In the genomic region with DNA sequence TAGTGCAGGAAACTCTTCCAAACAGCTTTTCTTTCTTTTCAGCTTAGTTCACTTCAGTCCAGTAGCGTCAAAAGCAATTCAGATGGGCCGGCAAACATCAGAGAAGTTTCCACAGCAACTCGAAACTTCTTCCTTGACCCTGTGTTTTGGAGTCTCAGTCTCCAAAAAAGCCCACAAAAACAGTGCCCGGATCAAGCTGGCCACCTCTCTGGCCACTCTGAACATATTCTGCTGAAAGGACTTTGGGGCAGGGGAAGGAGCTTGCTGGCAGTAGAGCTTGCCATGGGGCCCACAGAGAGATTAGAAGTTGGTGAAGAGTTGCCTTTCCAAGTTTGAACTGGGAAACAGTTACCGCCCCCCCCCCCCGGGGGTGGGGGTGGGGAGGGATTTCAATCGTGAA, we compare ENCODE assay signal across 24 mouse cellular contexts. TPM values are rescaled to one million over a fixed set of nuclear protein-coding genes. Genes with fewer than 3 reads are reported as not detected.
DNase-seq lines count a peak whose midpoint lies in the region; ATAC-seq and TF ChIP-seq lines count a peak whose summit lies in the region.
"Had no signal": no experiment of that assay in that cellular context is flagged by ENCODE, and none has a peak within 500 bp of the region (broad histone marks: within the 10 kb centered on the region; RNA-seq: fewer than 3 reads in every experiment).

No protein-coding gene starts in this region.

- WGBS in kidney, postnatal 0 days: 37% methylated on average over 7 of the region's 7 CpGs
- WGBS in stomach, postnatal 0 days: 46% methylated on average over 7 of the region's 7 CpGs

- dilution Hi-C loops in CH12.LX (cut with MboI; ENCODE audit: extremely low pct_ligation_motif_present, extremely low pct_unique_long_range_greater_than_20kb, low sequenced_read_pairs): no loop called here

- 0 out of 2 replicates have a peak, but pooled peaks cover 6% of the 10 kb centered on the region for H3K27me3 ChIP-seq in kidney, postnatal 0 days (ENCODE audit: insufficient read depth, low read length)
- H3K27me3 ChIP-seq in CH12.LX (replicated peaks): no peaks in the 10 kb centered on the region
- peaks cover 4% of the 10 kb centered on the region; the same call in 1 of the 2 replicates for H3K27me3 ChIP-seq in stomach, postnatal 0 days (ENCODE audit: control insufficient read depth, insufficient read depth, low read length)

- no peaks in the 10 kb centered on the region for H3K36me3 ChIP-seq in kidney, postnatal 0 days (ENCODE audit: insufficient read depth, low read length)
- H3K36me3 ChIP-seq in CH12.LX (replicated peaks in 1 of 2; ENCODE audit: control insufficient read depth in 1 of 2, insufficient read depth in 1 of 2, low read length in 1 of 2): no peaks in the 10 kb centered on the region
- no peaks in the 10 kb centered on the region for H3K36me3 ChIP-seq in stomach, postnatal 0 days (ENCODE audit: control insufficient read depth, insufficient read depth, low read length)
- H3K36me3 ChIP-seq: forebrain, embryonic 10.5 days; heart, embryonic 12.5 days; hindbrain, embryonic 10.5 days; limb, embryonic 12.5 days; stomach, embryonic 15.5 days had no signal

- TF ChIP-seq CTCF in kidney, postnatal 0 days (IDR thresholded peaks at IDR 0.05; ENCODE audit: low read depth): no peak
- TF ChIP-seq CTCF in CH12.LX (conservative IDR thresholded peaks at IDR 0.05 in 1 of 2, IDR thresholded peaks at IDR 0.05 in 1 of 2; ENCODE audit: low read depth in 2 of 2, low read length in 2 of 2): no peak
- TF ChIP-seq CTCF in stomach, postnatal 0 days (IDR thresholded peaks at IDR 0.05; ENCODE audit: low read depth): no peak

- DNase-seq in cerebellum, adult 9-10 months: peak; percentile 38
- DNase-seq in cerebellum, postnatal 4 days (ENCODE audit: low spot score in 2 of 2): no peak
- DNase-seq in kidney, postnatal 0 days (ENCODE audit: low spot score): no peak
- DNase-seq in kidney, postnatal 4 days: no peak
- peak; percentile 37 to 52 for DNase-seq in left cerebral cortex, postnatal 14 days (ENCODE audit: low spot score in 2 of 2)
- DNase-seq in left cerebral cortex, adult 11 months (ENCODE audit: low spot score): no peak
- DNase-seq in CH12.LX (ENCODE audit: extremely low read depth): no peak
- no peak for DNase-seq in stomach, postnatal 0 days (ENCODE audit: low spot score)

- H3K27ac ChIP-seq in kidney, postnatal 0 days: 0 out of 2 replicates have a peak overlapping the region, but pooled peaks have one; percentile 1
- no peak overlapping the region for H3K27ac ChIP-seq in CH12.LX (ENCODE audit: insufficient read depth, low read depth)
- no peak overlapping the region for H3K27ac ChIP-seq in stomach, postnatal 0 days (replicated peaks)
- H3K27ac ChIP-seq: forebrain, embryonic 10.5 days; hindbrain, embryonic 10.5 days; limb, embryonic 12.5 days; macrophage; stomach, embryonic 15.5 days had no signal

- H3K4me2 ChIP-seq in kidney, postnatal 0 days (ENCODE audit: low read length): no peak overlapping the region
- peak overlapping the region; percentile 1; the same call in 1 of the 2 replicates for H3K4me2 ChIP-seq in CH12.LX (ENCODE audit: insufficient read depth, low read depth, poor library complexity, severe bottlenecking)
- H3K4me2 ChIP-seq in stomach, postnatal 0 days (replicated peaks; ENCODE audit: low read depth): no peak overlapping the region
- H3K4me2 ChIP-seq: heart, embryonic 12.5 days; limb, embryonic 12.5 days; liver, embryonic 11.5 days; stomach, embryonic 15.5 days had no signal

- in situ Hi-C loops in CH12.LX (cut with MboI; ENCODE audit: low pct_ligation_motif_present, low pct_unique_long_range_greater_than_20kb, low sequenced_read_pairs): loop anchor here (10.0 to 25.0 kb wide), 2 partner anchors 219 to 502 kb away; a partner anchor contains a TSS

- intact Hi-C loops in left cerebral cortex, postnatal 14 days (cut with DNase I): no loop called here

- no peaks in the 10 kb centered on the region for H3K79me2 ChIP-seq in CH12.LX (replicated peaks; ENCODE audit: control insufficient read depth, extremely low read depth, insufficient read depth, poor library complexity, severe bottlenecking)

- H3K9ac ChIP-seq in kidney, postnatal 0 days (ENCODE audit: low read depth, low read length): no peak overlapping the region
- H3K9ac ChIP-seq in CH12.LX (ENCODE audit: insufficient read depth, low read depth): no peak overlapping the region
- H3K9ac ChIP-seq in stomach, postnatal 0 days (ENCODE audit: low read length): no peak overlapping the region
- H3K9ac ChIP-seq: heart, embryonic 12.5 days; limb, embryonic 12.5 days; liver, postnatal 0 days; stomach, embryonic 15.5 days had no signal

- TF ChIP-seq POLR2A in CH12.LX (IDR thresholded peaks at IDR 0.05; ENCODE audit: low read depth, low read length): no peak

- H3K4me3 ChIP-seq in kidney, postnatal 0 days (replicated peaks; ENCODE audit: low read depth, low read length): no peak overlapping the region
- H3K4me3 ChIP-seq in CH12.LX (replicated peaks in 1 of 3; ENCODE audit: low read depth in 2 of 3, low read length in 2 of 3, poor library complexity in 1 of 3): no peak overlapping the region
- H3K4me3 ChIP-seq in stomach, postnatal 0 days (ENCODE audit: low read depth, low read length): no peak overlapping the region
- H3K4me3 ChIP-seq: forebrain, embryonic 10.5 days; heart, embryonic 12.5 days; hindbrain, embryonic 10.5 days; left cerebral cortex, adult 2 months; limb, embryonic 12.5 days; stomach, embryonic 15.5 days had no signal

- H3K4me1 ChIP-seq in kidney, postnatal 0 days (replicated peaks; ENCODE audit: insufficient read depth, low read length): peaks cover 10% of the 10 kb centered on the region
- peaks cover 0 to 4% of the 10 kb centered on the region in 2 experiments; a peak in 1 of 4 replicates for H3K4me1 ChIP-seq in CH12.LX (ENCODE audit: control insufficient read depth in 1 of 2, insufficient read depth in 2 of 2)
- no peaks in the 10 kb centered on the region for H3K4me1 ChIP-seq in stomach, postnatal 0 days (replicated peaks; ENCODE audit: control insufficient read depth, insufficient read depth)

- TF ChIP-seq RAD21 in CH12.LX (IDR thresholded peaks at IDR 0.05; ENCODE audit: low read depth, low read length): no peak

- no peak for ATAC-seq in kidney, postnatal 0 days (replicated peaks; ENCODE audit: low FRiP score, low read depth)
- no peak for ATAC-seq in stomach, postnatal 0 days (ENCODE audit: low FRiP score, low TSS enrichment)
- ATAC-seq: intestine, postnatal 0 days; lung, postnatal 0 days had no signal

- no peak for TF ChIP-seq EP300 in CH12.LX (IDR thresholded peaks at IDR 0.05; ENCODE audit: low read length)
- TF ChIP-seq EP300 in stomach, postnatal 0 days (optimal IDR thresholded peaks at IDR 0.05): no peak

- no peaks in the 10 kb centered on the region for H3K9me3 ChIP-seq in kidney, postnatal 0 days (replicated peaks; ENCODE audit: low read length)
- H3K9me3 ChIP-seq in CH12.LX (replicated peaks; ENCODE audit: low read length): no peaks in the 10 kb centered on the region
- no peaks in the 10 kb centered on the region for H3K9me3 ChIP-seq in stomach, postnatal 0 days (ENCODE audit: control insufficient read depth, low read length)
- H3K9me3 ChIP-seq: forebrain, embryonic 10.5 days; heart, embryonic 12.5 days; hindbrain, embryonic 10.5 days; limb, embryonic 12.5 days; stomach, embryonic 15.5 days had no signal

TF ChIP-seq in CH12.LX, 34 proteins besides CTCF, POLR2A, EP300 and RAD21:
- TF ChIP-seq HCFC1 (IDR thresholded peaks at IDR 0.05; ENCODE audit: low read depth, low read length) (no peak), TBP (conservative IDR thresholded peaks at IDR 0.05; ENCODE audit: low read depth, low read length) (no peak), ETS1 (conservative IDR thresholded peaks at IDR 0.05; ENCODE audit: low read depth, low read length) (no peak), JUN (IDR thresholded peaks at IDR 0.05; ENCODE audit: insufficient read depth, low read depth, low read length) (no peak), UBTF (IDR thresholded peaks at IDR 0.05; ENCODE audit: low read depth, low read length) (no peak)

RNA-seq across cellular contexts. Expression of a gene that starts 3.9 kb away (rescaled TPM):
- 8.0 and 8.2 TPM in 2 replicates for polyA plus RNA-seq in kidney, postnatal 0 days (2015; fragmentation: Nextera tagmentation; extraction: Ambion mirVana)
- 100 to 1,000 TPM; 139 to 201 TPM for total RNA-seq in left cerebral cortex, postnatal 14 days (2021)
- total RNA-seq in CH12.LX (2012; rRNA removed): not detected in 2 replicates
- not detected in 2 replicates for total RNA-seq in CH12.LX (2014; rRNA removed)
- polyA plus RNA-seq in CH12.LX (2012; ENCODE audit: insufficient read length, low read depth): not detected in 2 replicates
- 0.31 and 0.36 TPM in 2 replicates for polyA plus RNA-seq in stomach, postnatal 0 days (2015; fragmentation: Nextera tagmentation; extraction: Ambion mirVana)
- total RNA-seq: granulocyte monocyte progenitor cell, adult 5-6 weeks; monocyte, adult 5-6 weeks; neutrophil, adult 5-6 weeks had no signal
- polyA plus RNA-seq: liver, postnatal 0 days; macrophage had no signal

RNA-seq across cellular contexts. Expression of a gene that starts 54.7 kb away (rescaled TPM):
- polyA plus RNA-seq in kidney, postnatal 0 days (2015; fragmentation: Nextera tagmentation; extraction: Ambion mirVana): 6.2 and 7.1 TPM in 2 replicates
- not detected for total RNA-seq in left cerebral cortex, postnatal 14 days (2021)
- total RNA-seq in CH12.LX (2012; rRNA removed) (not detected in 2 replicates), CH12.LX (2014; rRNA removed) (not detected in 2 replicates)
- polyA plus RNA-seq in CH12.LX (2012; ENCODE audit: insufficient read length, low read depth): not detected in 2 replicates
- polyA plus RNA-seq in stomach, postnatal 0 days (2015; fragmentation: Nextera tagmentation; extraction: Ambion mirVana): 6.0 and 7.2 TPM in 2 replicates
- total RNA-seq: granulocyte monocyte progenitor cell, adult 5-6 weeks; monocyte, adult 5-6 weeks; neutrophil, adult 5-6 weeks had no signal
- polyA plus RNA-seq: embryonic facial prominence, embryonic 11.5 days; forebrain, embryonic 10.5 days; hindbrain, embryonic 10.5 days; kidney, embryonic 14.5 days; limb, embryonic 12.5 days; macrophage had no signal

Comparison
In these comparisons a context has a peak if more than half of its experiments do, and no peak if none do; other contexts are left out.
1. DNase-seq: peak in cerebellum, adult 9-10 months (single experiment) and left cerebral cortex, postnatal 14 days (2 of 2); none in cerebellum, postnatal 4 days (0 of 2), kidney, postnatal 0 days (single experiment), kidney, postnatal 4 days (0 of 2), left cerebral cortex, adult 11 months (single experiment), CH12.LX (single experiment) and stomach, postnatal 0 days (single experiment).